Mouse (Mus musculus): ENCODE data around the gene Nfatc3. TPM values are rescaled to one million over a fixed set of nuclear protein-coding genes. Genes with fewer than 3 reads are reported as not detected.

Gene Nfatc3
- polyA plus RNA-seq, 1 experiment from 2014 or later: 6.2 TPM

DNA sequence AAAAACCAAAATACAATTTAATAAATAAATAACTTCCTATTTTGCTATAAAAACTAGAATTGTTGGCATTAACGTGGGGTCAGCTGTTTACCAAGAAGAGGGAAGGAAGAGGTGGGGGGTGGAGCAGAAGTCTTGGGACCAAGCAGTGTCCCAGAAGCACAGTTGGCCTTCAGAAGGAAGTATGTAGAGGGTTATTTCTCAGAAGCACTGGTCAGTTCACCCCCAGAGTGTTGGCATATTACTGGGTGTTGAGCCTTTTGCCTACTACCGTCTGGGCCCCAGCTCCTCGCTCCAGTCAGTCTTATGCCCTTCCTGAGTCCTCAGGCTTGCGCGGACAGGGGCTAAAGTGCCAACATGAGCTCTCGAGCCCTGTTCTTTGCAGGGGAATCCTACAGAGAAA lies 90.4 kb downstream of the Nfatc3 start:
- Histone ChIP-seq H3K4me2 (no peak overlapping the region; the same call in 1 of the 2 replicates), H3K27me3 (replicated peaks; ENCODE audit: control insufficient read depth, insufficient read depth, low read length) (no peaks in the 10 kb centered on the region), H3K9me3 (ENCODE audit: control insufficient read depth, low read length) (no peaks in the 10 kb centered on the region), H3K36me3 (ENCODE audit: control insufficient read depth, insufficient read depth, low read length) (no peaks in the 10 kb centered on the region; the same call in 1 of the 2 replicates), H3K4me3 (ENCODE audit: low read depth, low read length) (no peak overlapping the region), H3K4me1 (replicated peaks; ENCODE audit: control insufficient read depth, insufficient read depth, low read length) (peaks cover 18% of the 10 kb centered on the region), H3K27ac (ENCODE audit: low read depth, low read length) (0 out of 2 replicates have a peak overlapping the region, but pooled peaks have one; percentile 41), H3K9ac (ENCODE audit: low read depth, low read length) (no peak overlapping the region)
- WGBS: 81% methylated on average over 6 of the region's 6 CpGs
- DNase-seq (ENCODE audit: low spot score) (no peak), ATAC-seq (replicated peaks; ENCODE audit: low FRiP score) (no peak)

DNA sequence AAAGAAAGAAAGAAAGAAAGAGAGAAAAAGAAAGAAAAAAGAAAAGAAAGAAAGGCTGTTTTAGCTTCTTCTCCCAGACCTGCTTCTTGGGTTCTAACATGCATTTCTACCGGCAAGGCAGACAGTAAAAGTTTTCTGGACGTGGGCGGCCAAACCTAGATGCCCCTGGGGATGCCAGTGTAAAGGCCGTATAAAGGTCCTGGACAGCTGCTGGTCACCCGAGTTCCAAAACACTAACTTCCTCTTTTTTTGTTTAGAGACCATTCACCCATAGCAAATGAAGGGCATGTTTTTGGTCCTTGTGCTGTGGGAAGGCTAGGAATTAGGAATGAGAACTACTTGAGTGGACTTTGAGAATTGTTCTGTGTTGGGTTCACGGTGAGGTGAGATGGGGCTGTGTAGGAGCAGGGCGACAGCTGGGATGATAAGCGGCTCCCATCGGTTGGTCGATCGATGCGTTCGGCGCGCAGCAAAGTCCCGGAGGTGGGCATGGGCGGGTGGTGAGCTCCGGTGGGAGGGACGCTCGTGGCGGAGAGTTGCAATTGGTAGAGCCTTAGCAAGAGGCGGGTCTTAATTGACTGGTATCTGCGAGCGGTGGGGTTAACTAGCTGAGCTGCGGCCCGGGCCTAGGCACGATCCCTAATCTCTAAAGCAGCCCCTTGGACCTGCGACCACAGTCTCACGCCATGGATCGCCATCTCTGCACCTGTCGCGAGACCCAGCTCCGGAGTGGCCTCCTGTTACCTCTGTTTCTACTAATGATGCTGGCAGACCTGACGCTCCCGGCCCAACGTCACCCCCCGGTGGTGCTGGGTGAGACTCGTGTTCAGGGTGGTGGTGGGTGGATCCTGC lies 91.4 kb downstream of the Nfatc3 start, which contains the start of gene Pla2g15:
Gene Pla2g15, plus strand, starts transcription at position 599 of the 852 bp plus-strand sequence.
- Histone ChIP-seq H3K9ac (ENCODE audit: low read depth, low read length) (peak within 1 kb of the TSS; percentile 73), H3K4me3 (ENCODE audit: low read depth, low read length) (peak within 1 kb of the TSS; percentile 68), H3K4me2 (peak within 1 kb of the TSS; percentile 72), H3K9me3 (ENCODE audit: control insufficient read depth, low read length) (no peaks in the 10 kb centered on the region), H3K4me1 (replicated peaks; ENCODE audit: control insufficient read depth, insufficient read depth, low read length) (peaks cover 18% of the 10 kb centered on the region), H3K36me3 (ENCODE audit: control insufficient read depth, insufficient read depth, low read length) (no peaks in the 10 kb centered on the region; the same call in 1 of the 2 replicates), H3K27ac (ENCODE audit: low read depth, low read length) (0 out of 2 replicates have a peak within 1 kb of the TSS, but pooled peaks have one; percentile 41), H3K27me3 (replicated peaks; ENCODE audit: control insufficient read depth, insufficient read depth, low read length) (no peaks in the 10 kb centered on the region)
- peak; percentile 94 for DNase-seq (ENCODE audit: low spot score)
- ATAC-seq (replicated peaks; ENCODE audit: low FRiP score): peak; percentile 97
- WGBS: 1% methylated on average over 38 of the region's 38 CpGs

DNA sequence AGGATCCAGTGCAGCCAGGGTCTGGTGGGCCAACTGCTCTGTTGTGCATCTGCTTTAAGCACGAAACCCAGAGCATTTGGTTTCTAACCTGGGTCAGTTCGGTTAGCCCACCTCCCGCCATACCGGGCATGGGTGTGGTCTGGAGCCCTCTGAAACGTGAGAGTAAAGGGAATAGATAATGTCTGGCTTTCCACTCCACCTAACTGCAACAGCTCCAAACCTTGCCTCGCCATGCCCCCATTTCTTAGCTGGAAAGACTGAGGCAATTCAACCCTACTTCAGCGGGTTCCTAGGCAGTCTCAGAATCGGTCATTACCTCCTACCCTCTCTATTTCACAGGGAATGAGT lies 92.0 kb downstream of the Nfatc3 start:
- H3K27me3 ChIP-seq (replicated peaks; ENCODE audit: control insufficient read depth, insufficient read depth, low read length): no peaks in the 10 kb centered on the region
- H3K9ac ChIP-seq (ENCODE audit: low read depth, low read length): peak overlapping the region; percentile 73
- peak overlapping the region; percentile 68 for H3K4me3 ChIP-seq (ENCODE audit: low read depth, low read length)
- no peak overlapping the region for H3K27ac ChIP-seq (ENCODE audit: low read depth, low read length)
- peaks cover 18% of the 10 kb centered on the region for H3K4me1 ChIP-seq (replicated peaks; ENCODE audit: control insufficient read depth, insufficient read depth, low read length)
- peak; percentile 55 for ATAC-seq (replicated peaks; ENCODE audit: low FRiP score)
- no peaks in the 10 kb centered on the region; the same call in 1 of the 2 replicates for H3K36me3 ChIP-seq (ENCODE audit: control insufficient read depth, insufficient read depth, low read length)
- WGBS: 10% methylated on average over 8 of the region's 8 CpGs
- DNase-seq (ENCODE audit: low spot score): no peak
- no peaks in the 10 kb centered on the region for H3K9me3 ChIP-seq (ENCODE audit: control insufficient read depth, low read length)
- H3K4me2 ChIP-seq: peak overlapping the region; percentile 72

DNA sequence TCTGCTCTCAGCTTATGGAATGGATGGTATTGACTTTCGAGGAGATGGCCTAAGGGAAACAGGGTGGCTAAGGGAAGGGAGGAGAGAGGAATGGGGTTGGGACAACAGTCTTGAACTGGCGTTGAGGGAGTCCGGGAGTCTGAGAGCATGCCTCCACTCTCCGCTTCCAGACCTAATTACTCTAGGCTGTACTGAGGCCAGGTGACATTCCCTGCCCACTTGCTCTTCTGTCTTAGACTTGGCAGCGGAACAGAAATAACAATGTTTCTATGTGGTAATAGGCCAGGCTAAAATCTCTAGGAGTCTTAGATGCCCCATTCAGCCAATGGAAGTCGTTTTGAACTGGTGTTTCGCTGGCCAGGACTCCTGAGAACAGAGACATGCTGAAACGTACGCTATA lies 92.4 kb downstream of the Nfatc3 start:
- no peak overlapping the region for H3K27ac ChIP-seq (ENCODE audit: low read depth, low read length)
- WGBS: 75% methylated on average over 9 of the region's 9 CpGs
- H3K4me3 ChIP-seq (ENCODE audit: low read depth, low read length): peak overlapping the region; percentile 68
- ATAC-seq (replicated peaks; ENCODE audit: low FRiP score) (no peak), DNase-seq (ENCODE audit: low spot score) (no peak)
- H3K27me3 ChIP-seq (replicated peaks; ENCODE audit: control insufficient read depth, insufficient read depth, low read length): no peaks in the 10 kb centered on the region
- peak overlapping the region; percentile 73 for H3K9ac ChIP-seq (ENCODE audit: low read depth, low read length)
- peak overlapping the region; percentile 72 for H3K4me2 ChIP-seq
- no peaks in the 10 kb centered on the region for H3K9me3 ChIP-seq (ENCODE audit: control insufficient read depth, low read length)
- no peaks in the 10 kb centered on the region; the same call in 1 of the 2 replicates for H3K36me3 ChIP-seq (ENCODE audit: control insufficient read depth, insufficient read depth, low read length)
- peaks cover 18% of the 10 kb centered on the region for H3K4me1 ChIP-seq (replicated peaks; ENCODE audit: control insufficient read depth, insufficient read depth, low read length)

DNA sequence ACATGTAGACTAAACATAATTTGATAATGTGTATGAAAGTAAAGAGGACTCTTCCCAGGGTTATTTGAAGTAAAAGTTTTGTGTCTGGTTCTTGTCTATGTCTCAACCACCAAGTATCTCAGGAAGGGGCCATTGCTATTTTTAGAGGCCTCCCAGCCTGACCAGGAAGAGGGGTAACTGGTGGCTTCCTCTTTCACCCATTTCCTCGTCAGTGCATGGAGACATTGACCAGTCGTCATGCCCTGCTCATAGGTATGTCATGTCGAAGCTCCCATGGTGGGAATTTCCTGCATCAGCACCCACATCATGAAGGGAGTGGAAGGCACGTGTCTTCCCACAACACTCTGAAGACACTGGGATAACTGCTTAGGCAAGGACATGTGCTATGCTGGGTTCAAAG lies 94.2 kb downstream of the Nfatc3 start:
- Histone ChIP-seq H3K4me3 (ENCODE audit: low read depth, low read length) (no peak overlapping the region), H3K36me3 (ENCODE audit: control insufficient read depth, insufficient read depth, low read length) (no peaks in the 10 kb centered on the region; the same call in 1 of the 2 replicates), H3K27me3 (replicated peaks; ENCODE audit: control insufficient read depth, insufficient read depth, low read length) (no peaks in the 10 kb centered on the region), H3K9ac (ENCODE audit: low read depth, low read length) (no peak overlapping the region), H3K27ac (ENCODE audit: low read depth, low read length) (no peak overlapping the region), H3K4me2 (peak overlapping the region; percentile 37), H3K4me1 (replicated peaks; ENCODE audit: control insufficient read depth, insufficient read depth, low read length) (peaks cover 20% of the 10 kb centered on the region), H3K9me3 (ENCODE audit: control insufficient read depth, low read length) (no peaks in the 10 kb centered on the region)
- ATAC-seq (replicated peaks; ENCODE audit: low FRiP score) (no peak), DNase-seq (ENCODE audit: low spot score) (no peak)
- WGBS: 44% methylated on average over 4 of the region's 4 CpGs

DNA sequence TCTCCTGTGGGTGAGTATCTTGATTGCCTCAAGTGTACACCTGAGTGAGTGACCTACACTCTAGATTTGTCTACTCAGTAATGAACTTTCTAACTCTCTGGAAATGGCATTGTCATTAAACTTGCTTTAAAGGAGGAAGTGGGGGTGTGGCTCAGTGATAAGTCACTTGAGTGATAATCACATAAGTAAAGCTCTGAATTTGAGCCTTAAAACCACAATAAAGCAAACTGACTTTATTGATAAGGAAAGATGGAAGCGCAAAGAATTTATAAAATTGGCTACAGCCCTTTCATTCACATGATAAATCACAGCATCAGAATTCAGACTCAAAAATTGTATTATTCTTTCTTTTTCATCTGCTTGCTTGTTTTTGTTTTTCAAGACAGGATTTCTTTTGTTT lies 98.8 kb downstream of the Nfatc3 start:
- H3K4me1 ChIP-seq (replicated peaks; ENCODE audit: control insufficient read depth, insufficient read depth, low read length): peaks cover 10% of the 10 kb centered on the region; the same call in 1 of the 2 replicates
- no peak overlapping the region for H3K9ac ChIP-seq (ENCODE audit: low read depth, low read length)
- no peak overlapping the region for H3K4me3 ChIP-seq (ENCODE audit: low read depth, low read length)
- peaks cover 14% of the 10 kb centered on the region; the same call in 1 of the 2 replicates for H3K36me3 ChIP-seq (ENCODE audit: control insufficient read depth, insufficient read depth, low read length)
- no peaks in the 10 kb centered on the region for H3K9me3 ChIP-seq (ENCODE audit: control insufficient read depth, low read length)
- H3K4me2 ChIP-seq: no peak overlapping the region
- H3K27ac ChIP-seq (ENCODE audit: low read depth, low read length): no peak overlapping the region
- ATAC-seq (replicated peaks; ENCODE audit: low FRiP score) (no peak), DNase-seq (ENCODE audit: low spot score) (no peak)
- no peaks in the 10 kb centered on the region for H3K27me3 ChIP-seq (replicated peaks; ENCODE audit: control insufficient read depth, insufficient read depth, low read length)
- WGBS: 50% methylated on average over 1 of the region's 1 CpGs

DNA sequence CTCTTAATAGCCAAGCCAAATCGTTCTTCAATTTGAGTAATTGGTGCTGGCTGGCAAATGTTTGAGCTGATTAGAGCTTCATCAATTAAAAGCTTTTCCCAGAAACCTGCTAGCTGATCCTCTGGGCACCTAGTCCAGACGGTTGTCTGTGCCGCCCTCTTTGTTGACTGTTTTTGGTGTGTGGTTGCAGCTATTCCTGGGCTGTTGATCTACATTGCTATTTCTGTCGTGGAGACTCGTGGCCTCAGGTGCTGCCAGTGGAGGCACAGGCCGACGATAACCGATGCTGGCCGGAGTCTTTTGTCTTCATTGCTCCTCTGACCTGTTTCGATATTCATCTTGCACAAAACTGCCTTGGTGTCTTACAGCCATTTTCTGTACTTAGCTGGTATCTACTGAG lies 99.7 kb downstream of the Nfatc3 start:
- Histone ChIP-seq H3K36me3 (ENCODE audit: control insufficient read depth, insufficient read depth, low read length) (peaks cover 21% of the 10 kb centered on the region; the same call in 1 of the 2 replicates), H3K27me3 (replicated peaks; ENCODE audit: control insufficient read depth, insufficient read depth, low read length) (no peaks in the 10 kb centered on the region), H3K4me3 (ENCODE audit: low read depth, low read length) (no peak overlapping the region), H3K4me2 (no peak overlapping the region), H3K27ac (ENCODE audit: low read depth, low read length) (no peak overlapping the region), H3K4me1 (replicated peaks; ENCODE audit: control insufficient read depth, insufficient read depth, low read length) (peaks cover 5% of the 10 kb centered on the region; the same call in 1 of the 2 replicates), H3K9me3 (ENCODE audit: control insufficient read depth, low read length) (no peaks in the 10 kb centered on the region), H3K9ac (ENCODE audit: low read depth, low read length) (no peak overlapping the region)
- no peak for ATAC-seq (replicated peaks; ENCODE audit: low FRiP score)
- DNase-seq (ENCODE audit: low spot score): no peak
- WGBS: 85% methylated on average over 10 of the region's 10 CpGs

DNA sequence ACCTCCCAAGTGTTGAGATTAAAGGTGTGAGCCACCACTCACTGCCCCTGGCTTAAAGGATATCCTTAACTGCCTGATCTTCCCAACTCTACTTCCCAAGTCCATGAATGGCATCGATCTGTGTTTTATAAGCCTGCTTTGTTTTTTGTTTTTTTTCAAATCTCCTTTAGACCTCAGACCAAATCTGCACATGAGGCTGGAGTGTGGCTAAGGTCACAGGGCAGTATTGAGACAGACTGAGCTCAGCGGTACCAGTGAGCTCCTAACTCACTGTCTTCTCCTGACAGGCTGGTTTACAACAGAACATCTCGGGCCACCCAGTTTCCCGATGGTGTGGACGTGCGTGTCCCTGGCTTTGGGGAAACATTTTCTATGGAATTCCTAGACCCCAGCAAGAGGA lies 101.2 kb downstream of the Nfatc3 start:
- no peak for DNase-seq (ENCODE audit: low spot score)
- Histone ChIP-seq H3K4me3 (ENCODE audit: low read depth, low read length) (no peak overlapping the region), H3K4me2 (no peak overlapping the region), H3K27me3 (replicated peaks; ENCODE audit: control insufficient read depth, insufficient read depth, low read length) (no peaks in the 10 kb centered on the region), H3K27ac (ENCODE audit: low read depth, low read length) (no peak overlapping the region), H3K9ac (ENCODE audit: low read depth, low read length) (no peak overlapping the region), H3K36me3 (ENCODE audit: control insufficient read depth, insufficient read depth, low read length) (peaks cover 26% of the 10 kb centered on the region; the same call in 1 of the 2 replicates), H3K9me3 (ENCODE audit: control insufficient read depth, low read length) (no peaks in the 10 kb centered on the region), H3K4me1 (replicated peaks; ENCODE audit: control insufficient read depth, insufficient read depth, low read length) (peaks cover 2% of the 10 kb centered on the region; the same call in 1 of the 2 replicates)
- WGBS: 90% methylated on average over 6 of the region's 6 CpGs
- no peak for ATAC-seq (replicated peaks; ENCODE audit: low FRiP score)
